Mouse (Mus musculus): Measurements from ENCODE around the gene Tob2.

Gene Tob2

DNA sequence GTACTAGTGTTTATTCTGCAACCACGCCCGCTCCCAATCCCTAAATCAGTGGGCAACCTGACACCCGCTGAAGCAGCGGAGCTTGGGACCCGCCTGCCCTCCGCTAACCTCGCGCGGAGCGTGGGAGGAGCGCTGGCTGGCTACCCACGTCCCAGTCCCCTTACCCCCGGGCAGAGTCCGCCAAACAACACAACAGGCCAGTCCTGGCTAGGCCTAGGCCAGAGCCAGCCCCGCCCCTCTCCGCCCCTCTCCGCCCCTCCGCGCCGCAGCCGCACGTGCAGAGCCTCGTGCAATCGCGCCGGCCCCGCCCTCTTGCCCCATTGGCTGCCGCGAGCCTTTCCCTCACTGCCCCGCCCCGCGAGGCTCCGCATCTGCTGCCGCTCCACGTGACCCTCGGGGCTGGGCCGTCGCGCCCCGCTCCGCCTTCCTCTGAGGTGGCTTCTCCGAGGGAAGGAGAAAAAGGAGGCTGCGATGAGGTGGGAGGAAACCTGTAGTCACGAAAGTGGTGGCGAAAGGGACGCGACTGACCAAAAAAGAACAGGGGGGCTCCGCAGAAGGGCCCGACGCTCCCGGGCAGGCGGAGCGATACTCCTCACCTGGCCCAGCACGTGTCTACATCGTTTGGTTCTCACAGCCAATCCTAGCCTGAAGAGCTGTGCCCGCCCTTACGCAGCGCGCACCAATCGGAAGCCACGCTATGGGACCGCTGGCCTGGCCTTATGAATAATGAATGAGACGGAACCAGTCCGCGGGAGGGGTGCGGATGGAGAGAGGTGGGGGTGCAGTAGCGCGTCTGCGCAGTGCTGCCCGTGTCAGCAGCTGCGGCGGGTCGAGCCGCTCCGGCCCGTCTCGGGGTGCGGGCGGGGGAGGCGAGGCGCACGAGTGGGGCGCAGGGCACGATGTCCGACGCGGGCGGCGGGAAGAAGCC lies 47.7 kb downstream of the Tob2 start:
- peak; percentile 99 for DNase-seq (ENCODE audit: low spot score)

DNA sequence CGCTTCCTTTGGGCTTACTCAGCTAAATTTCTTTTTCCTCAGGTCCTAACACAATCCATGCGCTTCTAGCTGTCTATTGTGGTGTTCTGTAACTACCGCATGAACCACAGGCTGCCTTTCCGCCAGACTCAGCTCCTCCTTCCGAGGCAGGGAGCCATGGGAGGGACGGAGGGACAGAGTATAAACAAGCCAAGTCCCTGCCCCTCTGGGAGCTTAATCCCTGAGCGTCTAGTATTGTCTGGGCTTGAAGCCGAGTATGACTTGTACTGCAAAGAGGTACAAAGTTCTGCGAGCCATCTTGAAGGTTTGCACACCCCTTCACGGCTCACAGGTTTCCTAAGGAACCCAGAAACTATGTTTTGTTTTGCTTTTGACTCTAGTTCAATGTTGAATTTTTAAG lies 48.4 kb downstream of the Tob2 start:
- DNase-seq (ENCODE audit: low spot score), result peak; percentile 97

DNA sequence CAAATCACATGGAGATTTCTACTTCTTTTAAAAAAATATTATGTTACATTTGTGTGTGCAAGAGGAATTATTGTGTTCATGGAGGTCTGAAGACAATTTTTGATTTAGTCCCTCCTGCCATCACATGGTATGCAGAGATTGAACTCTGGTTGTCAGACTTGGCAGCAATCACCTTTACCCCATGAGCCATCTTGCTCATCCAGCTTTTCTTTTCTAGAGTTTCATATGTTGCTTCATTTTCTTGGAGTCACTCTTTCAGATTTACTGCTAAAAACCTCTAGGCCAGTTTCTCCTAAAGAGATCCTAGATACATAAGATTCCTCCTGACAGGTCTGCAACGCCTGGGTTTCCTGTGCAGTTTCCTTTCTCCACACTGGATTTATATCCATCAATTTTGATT lies 49.0 kb downstream of the Tob2 start:
- DNase-seq (ENCODE audit: low spot score), result no peak

DNA sequence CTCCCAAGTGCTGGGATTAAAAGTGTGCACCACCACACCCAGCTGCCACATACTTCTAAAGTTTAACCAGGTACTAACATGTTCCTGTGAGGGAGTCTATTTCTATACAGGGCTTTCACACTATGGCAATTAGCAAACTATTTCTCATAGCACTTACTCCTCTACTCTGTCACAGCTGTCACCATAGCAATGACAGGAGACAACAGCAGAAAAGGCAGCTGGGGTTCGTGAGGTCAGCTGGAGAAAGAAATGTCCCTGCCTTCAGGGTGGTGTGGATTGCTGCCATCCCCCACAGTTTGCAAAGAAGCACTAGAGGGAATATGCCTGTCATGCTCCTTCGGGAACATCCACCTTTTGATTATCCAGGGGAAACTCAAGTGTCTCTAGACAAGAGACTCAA lies 49.8 kb downstream of the Tob2 start:
- DNase-seq (ENCODE audit: low spot score), result no peak

DNA sequence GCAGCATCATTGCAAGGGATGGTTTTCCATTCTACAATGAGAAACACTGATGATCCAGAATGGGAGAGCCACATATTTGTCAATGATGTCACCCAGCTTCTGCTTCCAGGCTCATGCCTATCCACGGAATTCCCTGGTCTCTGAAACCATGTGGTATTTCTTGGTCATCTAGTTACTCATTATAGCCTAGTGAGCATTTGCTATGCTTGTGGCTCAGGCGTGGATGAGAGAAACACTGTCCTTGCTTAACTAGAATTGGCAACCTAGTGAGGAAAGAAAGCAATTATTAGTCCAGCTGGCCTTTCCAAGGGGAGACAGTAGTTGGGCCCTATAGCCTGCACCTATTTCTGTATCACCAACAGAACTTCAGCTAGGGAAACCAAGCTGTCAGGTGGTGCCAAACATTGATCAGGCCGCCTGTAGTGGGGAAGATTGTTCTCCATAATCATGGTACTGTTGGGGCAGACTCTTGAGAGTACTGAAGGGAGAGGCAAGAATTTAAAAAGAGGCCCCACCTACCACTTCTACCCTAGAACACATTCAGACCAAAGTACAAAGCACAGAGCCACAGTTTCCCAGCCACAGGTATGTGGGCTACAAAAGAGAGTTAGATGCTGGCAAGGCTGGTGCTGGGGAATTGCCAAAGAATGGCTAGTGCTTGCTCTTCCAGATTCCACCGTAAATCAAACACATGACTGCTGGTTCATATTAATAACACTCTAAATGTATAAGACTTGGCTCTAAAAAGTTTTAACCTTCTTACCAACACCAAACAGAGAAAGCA lies 51.8 kb downstream of the Tob2 start:
- peak; percentile 86 for DNase-seq (ENCODE audit: low spot score)

DNA sequence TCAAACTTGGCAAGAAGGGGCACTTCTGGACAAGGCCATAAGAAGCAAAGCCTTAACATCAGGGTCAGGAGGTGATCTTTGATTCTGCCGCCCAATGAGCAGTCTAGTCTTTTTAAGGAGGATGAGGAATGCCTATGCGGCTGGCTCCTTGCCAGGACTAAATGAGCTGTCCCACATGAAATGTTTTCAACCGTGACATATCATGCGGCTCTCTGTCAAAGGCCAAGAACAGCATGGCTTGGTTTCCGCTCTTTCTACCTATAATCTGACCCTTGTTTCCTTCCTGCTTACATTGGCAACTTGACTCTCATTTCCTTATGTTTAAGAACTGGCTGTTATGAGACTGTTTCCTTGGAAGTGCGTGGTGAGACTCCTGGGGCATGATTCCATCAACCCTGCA lies 53.0 kb downstream of the Tob2 start:
- DNase-seq (ENCODE audit: low spot score), result peak; percentile 65

DNA sequence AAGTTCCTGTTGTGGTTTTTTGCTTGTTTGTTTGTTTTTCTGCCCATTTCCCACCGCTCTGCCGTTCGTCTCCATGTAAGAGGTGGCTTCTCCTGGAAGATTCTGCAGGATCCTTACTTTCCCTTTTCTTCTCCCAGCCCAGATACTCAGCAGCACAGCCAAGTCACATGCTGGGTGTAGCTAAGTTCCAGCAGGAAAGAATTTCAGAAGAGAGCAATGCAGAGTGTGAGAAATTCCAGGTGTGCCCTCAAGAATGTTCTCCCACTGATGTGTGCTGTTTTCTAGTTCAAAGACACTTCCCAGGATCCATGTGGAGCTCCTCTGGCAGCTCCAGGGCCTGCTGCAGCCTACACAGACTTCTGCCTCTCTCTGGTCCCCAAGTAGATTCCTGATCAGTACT lies 53.7 kb downstream of the Tob2 start:
- peak; percentile 57 for DNase-seq (ENCODE audit: low spot score)

DNA sequence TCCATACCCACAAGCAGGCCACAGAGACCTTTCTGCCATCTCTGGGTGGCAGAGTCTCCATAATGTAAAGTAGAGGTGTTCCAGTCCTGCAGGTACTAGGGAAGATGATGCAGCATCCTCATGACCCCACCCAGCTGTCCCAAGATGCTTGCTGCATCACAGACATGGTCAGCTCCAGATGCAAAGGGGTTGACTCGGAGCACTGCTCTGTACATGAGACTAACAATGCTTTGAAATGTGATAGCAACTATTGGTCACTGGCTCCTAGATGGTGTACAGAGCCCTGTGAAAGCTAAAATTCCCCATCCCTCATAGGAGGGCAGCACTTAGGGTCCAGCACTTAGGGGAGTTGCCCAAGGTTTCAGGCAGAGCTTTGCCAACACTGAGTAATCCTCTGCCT lies 54.4 kb downstream of the Tob2 start:
- DNase-seq (ENCODE audit: low spot score), result no peak

DNA sequence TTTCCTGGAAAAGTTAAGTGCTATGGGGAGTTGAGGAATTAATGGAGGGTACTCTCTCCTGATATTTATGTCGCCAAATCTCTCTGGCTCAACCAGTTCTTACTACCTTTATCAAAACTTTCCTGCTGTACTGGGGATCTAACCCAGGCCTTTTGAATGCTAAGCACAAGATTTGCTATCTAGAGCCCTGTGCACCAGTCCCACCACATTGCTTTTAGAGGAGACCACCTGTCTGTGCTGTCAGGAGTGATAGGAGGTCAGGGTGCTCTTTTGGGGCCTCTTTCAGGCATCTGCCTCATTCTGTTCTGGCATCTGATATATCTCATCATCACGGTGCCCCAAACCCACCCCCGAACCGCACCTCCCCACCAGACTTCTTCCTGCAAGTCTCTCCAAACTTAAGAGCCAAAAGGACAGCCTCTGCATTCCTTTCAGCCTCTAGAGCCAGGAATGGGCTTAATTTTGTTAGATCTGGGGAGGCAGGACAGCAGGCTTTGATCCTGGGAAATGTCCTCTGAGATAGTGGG lies 55.1 kb downstream of the Tob2 start:
- DNase-seq (ENCODE audit: low spot score), result no peak

DNA sequence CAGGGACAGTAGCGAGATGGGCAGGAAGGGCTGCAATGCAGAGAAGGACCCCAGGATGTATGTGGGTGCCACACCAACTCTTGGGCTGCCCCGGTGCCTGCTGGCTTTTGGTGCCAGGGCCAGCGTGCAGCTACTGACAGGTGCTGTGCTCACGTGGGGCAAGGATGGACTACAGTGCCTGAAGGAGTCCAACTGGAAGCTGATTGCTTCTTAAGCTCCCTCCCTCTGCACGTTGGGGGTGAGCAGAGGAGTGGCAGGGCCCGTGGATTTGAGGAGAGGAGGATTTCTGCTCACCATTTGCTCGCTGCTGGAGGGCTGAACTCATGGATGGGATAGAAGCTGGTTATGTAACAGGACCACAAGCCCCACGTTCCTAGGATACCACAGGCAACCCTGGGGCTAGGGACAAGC lies 55.6 kb downstream of the Tob2 start:
- peak; percentile 65 for DNase-seq (ENCODE audit: low spot score)

DNA sequence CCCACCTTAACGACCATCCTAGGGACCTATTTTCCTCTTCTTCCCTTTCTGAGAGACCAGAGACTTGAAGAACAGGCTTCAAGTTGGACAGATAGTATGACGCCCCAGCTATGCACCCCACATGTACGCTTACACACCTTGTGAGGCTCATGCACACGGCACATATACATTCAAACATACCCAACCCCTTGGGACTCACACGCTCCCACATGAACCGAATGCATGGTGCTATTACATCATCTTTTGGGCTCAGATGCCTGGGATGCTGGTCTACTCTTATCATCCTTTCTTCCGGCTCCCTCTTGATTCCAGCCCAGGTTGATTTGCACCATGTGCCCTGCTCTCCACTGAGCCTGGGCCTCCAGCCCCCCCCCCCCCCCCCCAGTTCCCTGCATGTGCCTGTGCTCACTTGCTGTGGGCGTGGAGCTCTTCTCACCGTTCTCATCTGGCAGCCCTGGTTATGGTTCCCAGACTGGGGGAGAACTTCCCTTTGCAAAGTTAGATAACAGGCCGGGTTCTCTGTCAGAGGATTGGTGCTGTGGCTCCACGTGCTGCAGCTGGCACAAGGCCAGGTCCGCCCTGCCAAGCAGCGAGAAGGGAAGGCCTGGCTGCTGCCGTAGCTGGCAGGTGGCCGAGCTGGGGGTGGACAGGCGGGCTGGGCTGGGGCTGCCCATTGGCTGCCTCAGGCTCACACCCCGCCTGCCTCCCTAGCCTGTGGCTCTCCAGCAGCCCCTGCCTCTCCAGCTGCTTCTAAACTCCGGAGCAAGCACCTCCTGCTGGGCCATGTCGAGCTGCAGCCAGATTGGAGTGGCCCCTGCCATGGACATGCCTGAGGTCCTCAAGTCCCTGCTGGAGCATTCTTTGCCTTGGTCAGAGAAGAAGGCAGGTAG lies 56.4 kb downstream of the Tob2 start, which contains the start of gene Tef:
Gene Tef (plus strand): TSS at position 421 of the 890 bp plus-strand sequence.
- peak; percentile 100 for DNase-seq (ENCODE audit: low spot score)

DNA sequence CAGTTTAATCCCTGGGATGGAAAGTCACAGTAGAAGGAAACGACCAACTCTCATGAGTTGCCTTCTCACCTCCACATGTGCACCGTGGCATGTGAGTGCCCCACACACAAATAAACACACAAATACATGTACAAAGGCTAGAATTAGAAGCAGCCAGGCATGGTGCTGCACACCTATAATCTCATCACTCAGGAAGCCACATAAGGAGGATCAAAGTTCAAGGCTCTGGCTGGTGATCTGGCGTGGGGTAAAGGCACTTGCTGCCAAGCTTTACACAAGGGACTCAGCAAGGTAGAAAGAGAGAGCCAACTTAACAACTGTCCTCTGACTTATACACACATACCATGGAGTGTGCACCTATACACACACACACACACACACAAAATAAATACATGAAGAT lies 58.2 kb downstream of the Tob2 start:
- DNase-seq (ENCODE audit: low spot score), result no peak

DNA sequence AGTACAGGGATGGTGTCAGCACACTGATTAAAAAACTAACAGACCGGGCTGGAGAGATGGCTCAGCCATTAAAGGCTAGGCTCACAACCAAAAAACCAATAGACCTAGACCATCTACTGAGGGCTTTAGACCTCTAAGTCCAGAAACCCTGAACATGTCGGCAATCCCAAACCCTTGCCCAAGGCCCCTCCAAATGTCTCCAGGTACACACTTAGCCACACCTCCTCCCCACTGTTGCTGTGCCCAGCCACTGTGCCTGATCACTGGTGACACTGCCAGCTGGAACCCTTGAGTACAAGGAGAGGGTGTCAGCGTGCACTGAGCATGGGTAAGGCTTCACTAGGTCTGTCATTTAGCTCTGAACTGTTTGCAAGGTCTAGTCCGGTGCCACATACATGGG lies 60.2 kb downstream of the Tob2 start:
- DNase-seq (ENCODE audit: low spot score), result no peak

All from lung, postnatal 25 days (tissue).